Mouse (Mus musculus): Measurements from ENCODE around the gene Gm9747. TPM values are rescaled to one million over a fixed set of nuclear protein-coding genes. Genes with fewer than 3 reads are reported as not detected.

Gene Gm9747
- total RNA-seq, 2 experiments from 2014 or later: not detected

DNA sequence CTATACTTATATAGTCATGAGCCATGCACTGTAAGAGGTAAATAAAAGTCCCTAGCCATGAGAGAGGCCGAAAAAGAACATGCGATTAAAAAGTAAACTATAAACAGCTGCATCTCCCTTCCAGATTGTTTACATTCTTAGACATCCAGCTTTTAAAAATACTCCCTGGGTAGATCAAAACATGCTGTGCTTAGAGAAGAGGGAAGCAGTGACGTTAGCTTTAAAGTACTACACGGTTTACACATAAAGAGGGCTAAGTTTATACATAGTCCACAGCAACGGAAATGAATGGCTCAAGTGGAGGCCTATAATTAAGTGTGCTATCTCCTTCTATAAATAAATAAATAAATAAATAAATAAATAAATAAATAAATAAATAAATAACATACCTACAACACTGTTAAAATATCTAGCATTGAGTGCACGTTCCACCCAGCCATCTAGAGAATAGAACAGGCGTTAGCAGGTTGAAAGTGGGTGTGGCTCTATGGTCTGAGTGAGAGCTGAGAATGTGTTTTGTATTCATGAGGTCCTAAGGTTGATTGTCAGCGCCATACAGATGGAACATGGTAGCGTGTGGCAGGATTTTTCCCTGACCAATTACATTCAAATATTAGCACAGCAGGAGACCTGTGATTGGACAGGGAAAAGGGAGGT is 21.0 kb downstream of the Gm9747 start:
- DNase-seq: no peak

DNA sequence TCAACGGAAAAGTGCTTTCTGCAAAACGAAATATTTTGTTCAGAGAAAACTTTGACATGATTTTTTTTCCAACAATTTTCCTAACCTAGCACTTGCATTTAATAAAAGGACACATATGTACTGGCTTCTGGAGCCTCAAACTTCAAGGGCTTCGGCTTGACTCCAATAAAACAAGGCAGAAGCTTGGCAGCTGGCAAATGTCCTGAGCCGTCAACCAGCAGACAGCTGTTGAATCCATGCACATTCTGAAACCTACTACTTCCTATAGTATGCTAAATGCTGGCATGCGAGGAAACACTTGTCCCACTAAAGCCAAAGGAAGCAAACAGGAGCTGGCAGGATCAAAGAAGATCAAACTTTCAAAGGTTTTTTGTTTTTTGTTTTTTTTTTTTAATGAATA is 24.5 kb downstream of the Gm9747 start:
- no peak for DNase-seq

DNA sequence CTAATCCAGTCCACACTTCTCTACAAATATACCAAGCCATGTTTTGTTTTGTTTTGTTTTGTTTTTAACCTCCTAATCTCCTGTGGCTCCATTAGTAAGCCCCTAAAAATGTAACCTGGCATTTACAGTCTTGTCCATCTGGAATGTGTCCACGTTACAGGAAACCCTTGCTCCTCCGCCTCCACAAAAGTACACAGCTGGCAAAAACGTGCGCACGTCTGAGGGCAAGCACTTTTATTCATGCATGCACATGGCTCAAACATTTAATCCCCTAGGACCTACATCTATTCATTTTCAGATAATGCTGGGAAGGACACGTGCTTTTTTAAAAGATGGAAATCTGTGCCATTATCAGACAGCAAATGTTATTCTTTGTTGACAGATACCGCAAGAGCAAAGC is 25.4 kb downstream of the Gm9747 start:
- no peak for DNase-seq

DNA sequence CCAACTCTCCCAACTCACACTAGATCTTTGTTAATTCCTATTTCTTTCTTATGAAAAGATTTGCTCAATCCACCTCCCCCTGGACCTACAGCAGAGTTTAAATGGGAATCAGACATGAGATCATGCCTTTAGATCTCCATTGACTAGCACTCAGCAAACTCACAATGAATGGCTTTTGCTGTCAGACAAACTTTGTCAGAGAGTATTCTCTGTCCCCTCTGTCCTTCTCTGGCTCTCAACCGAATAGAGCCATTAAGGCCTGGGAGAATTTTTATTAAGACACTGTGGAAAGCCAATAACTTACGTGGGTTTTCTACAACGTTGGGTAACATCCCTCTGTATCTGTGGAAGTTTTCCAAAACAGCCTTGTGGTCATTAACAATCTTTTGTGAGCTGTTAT is 27.1 kb downstream of the Gm9747 start:
- no peak for DNase-seq

DNA sequence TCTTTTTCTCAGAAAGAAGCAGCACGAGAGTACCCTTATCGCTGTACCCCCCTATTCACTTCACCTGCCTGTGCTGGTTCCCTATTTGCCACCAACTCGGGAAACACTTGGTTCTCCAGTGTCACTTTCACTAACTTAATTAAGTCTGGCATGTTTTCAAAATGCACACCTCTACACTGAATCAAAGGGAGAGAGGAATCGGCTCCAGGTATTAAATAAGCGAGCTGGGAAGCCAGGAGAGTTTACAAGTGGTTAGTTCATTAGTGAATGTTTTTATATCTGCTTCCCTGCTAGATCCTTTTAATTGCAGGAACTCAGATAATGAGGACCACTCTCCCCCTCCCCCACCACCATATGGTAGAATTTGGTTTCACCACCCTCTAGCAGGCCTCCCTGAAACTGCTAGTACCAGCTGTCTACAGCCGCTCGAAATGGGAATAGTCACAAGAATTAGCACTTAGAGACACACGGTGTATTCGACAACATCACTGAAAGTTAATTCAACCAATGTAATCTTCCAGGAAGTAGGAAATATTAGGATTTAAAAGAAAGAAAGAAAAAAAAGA is 28.2 kb downstream of the Gm9747 start:
- no peak for DNase-seq

DNA sequence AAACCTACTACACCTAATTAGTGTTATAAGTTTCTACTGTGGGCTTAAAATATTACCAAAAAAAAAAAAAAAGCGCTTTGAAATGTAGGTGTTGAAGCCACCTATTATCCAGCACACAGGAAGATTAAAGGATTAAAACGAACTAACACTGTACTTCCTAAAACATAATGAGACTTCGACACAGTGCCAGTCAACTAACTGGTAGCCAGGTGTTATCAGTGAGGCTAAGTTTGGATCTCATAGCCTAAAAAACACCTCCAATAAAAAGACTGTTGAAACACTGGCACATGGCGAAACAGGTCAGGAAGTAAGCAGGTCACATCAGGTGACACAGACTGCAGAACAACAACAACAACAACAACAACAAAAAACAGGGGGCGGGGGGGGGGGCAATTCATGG is 28.7 kb downstream of the Gm9747 start:
- no peak for DNase-seq

DNA sequence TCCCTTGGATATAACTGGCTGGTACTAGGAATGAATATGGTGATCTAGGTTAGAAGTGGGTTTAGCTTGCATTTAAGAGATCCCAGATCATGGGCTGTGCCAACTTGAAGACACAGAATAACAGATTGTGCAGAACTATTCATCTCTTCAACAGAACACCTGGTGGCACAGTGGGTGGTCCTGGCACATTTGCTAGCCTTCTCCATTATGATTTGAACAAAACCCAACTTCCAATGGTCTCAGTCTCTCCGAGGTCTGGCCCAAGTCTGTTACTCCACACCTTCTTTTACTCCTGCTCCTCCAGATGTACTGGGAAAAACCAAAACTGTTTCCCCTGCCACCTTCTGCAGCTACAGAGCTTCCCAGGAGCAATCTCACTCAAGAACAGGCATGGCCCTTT is 29.4 kb downstream of the Gm9747 start:
- no peak for DNase-seq

DNA sequence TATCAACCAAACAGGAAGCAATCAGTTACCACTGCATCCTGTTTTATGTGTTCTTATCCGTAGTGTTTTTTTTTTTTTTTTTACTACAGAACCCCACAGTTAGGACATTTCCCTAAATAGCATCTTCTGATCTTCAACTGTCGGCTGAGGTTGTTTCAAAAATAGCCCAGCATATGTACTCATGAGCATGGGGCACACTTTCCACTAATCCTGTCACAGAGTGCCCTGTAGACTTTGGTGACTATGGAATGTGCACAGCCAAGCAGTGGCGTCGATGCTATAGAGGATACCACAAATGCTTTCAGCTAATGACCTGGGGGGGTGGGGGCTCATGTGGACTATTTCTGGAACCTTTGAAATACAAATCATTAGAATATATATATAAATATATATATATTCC is 34.6 kb downstream of the Gm9747 start:
- no peak for DNase-seq

DNA sequence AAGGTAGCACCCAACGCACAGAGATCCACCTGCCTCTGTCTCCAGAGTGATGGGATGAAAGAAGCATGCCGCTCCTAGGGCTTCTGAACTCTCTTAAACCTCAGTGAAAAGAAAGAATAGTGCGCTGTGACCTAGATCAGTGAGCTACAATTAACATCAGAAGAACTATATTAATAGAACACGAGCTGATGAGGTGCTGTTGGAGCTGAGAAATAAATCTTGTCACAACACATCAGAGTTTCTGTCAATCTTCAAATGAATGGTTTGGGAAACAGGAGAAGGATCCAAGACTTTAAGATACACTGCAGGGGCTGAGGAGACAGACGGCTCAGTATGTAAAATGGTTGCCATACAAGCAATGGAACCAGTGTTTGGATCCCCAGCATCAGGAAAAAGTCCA is 39.3 kb downstream of the Gm9747 start:
- DNase-seq: no peak

DNA sequence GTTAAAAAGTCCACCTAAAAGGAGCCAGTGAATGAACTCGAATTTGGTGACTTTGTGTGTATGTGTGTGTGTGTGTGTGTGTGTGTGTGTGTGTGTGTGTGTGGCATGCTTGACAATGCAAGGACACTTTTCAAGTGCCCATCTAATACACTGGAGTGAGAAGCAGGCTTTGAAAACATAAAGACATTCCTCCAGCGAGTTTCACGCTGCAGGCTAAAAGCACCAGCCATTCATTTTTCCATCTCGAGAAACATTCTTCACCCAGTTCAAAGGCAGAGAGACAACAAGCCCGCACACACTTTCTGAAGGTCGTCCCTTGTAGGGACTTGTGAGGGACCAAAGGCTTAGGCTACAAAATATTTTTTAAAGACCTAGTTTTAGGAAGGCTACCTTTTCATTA is 40.6 kb downstream of the Gm9747 start:
- DNase-seq: no peak

DNA sequence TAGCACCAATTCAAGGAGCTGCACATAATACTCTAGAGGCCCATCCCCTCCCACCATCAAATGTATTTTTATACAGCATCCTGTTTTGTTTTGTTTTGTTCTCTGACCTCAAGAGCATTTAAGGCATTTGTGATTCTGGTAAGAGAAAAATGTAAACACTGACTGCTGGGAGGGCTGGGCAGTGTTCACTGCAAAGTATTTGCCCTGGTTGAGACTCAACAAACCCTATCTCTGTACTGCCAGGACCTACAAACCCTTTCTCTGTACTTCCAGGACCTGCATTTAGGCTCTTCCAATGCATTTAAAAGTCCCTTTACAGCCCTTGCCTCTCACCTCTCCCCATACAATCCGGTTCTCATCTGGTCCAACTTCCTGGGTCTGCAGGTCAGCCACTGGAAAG is 41.4 kb downstream of the Gm9747 start:
- DNase-seq: no peak

DNA sequence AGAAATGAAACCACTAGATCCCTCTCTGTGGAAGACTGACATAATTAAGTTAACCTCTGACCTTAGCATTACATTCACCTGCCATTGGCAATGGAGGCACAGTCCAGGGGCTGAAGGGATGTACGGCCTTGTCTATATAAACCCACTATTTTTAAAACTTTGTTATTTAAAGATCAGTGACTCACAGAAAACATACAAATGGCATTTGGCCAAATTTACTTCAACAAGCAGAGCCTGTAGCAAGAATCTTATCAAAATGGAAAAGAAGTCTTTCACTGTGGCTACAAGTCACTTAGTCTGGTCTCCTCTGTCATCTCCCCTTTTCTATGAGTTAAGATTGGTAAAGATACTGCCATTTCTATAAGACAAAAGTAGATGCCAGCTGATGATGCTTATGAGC is 46.9 kb downstream of the Gm9747 start:
- DNase-seq: no peak

DNA sequence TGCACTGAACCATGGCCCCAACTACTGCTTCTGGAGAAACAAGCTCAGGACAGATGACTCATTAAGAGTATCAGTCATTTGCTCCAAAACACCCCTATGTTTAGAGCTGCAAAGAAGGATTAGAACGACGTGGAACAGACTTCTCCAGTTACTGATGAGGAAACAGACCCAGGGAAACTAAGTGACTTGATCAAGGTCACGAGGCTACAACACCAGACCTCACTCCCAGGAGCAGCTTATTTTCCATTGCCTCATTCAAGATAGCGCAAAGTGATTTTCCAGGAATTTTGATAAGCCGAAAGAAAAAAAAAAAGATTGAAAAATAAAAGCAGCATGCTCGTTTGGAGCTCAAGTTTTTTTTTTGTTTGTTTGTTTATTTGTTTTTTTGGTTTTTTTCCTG is 48.9 kb downstream of the Gm9747 start:
- no peak for DNase-seq

DNA sequence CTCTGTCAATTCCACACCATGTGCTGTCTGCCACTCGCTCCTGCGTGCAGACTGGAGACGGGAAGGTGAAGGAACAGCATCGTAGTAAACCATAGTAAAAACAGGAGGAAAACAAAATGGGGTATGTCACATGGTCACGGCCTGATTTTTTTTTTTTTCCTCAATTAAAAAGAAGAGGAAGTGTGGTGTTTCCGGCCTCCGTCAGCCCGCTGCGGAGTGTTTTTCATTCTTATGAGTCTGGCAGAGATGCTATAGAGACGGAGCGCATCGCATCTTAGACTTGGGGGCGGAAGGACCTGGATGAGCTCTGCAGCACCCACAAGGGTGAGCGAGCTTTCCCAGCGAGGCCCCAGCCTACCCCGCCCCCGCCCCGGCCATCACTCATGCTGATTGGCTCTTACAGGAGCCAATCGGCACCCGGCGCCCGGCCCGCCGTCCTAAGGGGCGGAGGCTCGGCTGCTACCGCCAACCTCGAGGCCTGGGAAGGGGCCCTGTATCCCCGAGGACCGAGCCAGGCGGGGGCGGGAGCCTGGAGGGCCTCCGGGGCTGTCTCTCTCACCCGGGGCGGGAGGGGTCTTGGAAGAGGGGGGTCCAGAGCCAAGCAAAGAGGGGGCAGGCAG is 50.2 kb downstream of the Gm9747 start:
- DNase-seq: peak; percentile 93

DNA sequence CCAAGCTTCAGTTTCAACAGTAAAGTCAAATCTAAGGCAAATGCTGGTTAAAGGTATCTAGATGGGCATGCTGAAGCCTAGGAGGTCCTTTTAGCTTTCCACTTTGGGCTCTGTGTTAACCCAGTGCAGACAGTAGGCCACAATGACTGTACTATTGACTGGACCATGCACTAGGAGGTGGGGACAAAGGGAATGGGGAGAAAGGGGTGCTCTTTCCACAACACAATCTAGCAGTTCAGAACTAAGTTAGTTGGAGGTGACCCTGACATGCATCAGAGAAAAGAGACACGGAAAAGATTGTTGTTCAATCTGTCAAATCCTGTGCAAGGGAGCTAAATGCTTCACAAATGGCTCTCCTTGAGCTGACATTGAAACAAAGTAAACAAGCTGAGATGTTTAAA is 51.0 kb downstream of the Gm9747 start:
- no peak for DNase-seq

DNA sequence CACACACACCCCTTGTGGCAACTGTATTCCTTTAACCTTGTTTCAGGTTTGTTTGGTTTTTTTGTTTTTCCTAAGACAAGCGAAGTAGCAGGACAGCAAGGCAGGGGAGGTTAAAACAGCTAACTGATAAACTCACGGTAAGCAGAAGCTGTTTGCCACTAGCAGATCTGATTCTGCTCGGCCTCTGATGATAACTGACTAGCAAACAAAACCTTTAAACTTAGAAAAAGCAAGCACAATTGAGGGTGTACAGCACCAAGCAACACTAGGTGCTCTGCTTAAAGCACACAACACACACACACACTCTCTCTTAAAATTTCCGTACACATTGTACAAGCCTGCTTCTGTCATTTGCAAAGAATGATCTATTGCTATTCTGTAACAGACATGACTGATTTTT is 51.5 kb downstream of the Gm9747 start:
- DNase-seq: no peak

Other genes starting within 250 kb of the Gm9747 start
- 10 to 100 TPM; 55.0 to 69.2 TPM for gene Irs1, start 58.3 kb downstream of the Gm9747 start, total RNA-seq (2021)
- gene Rhbdd1, start 83.3 kb downstream of the Gm9747 start, total RNA-seq (2021): 1 to 10 TPM; 6.5 to 7.7 TPM